Mouse (Mus musculus) hindbrain, embryonic 16.5 days (tissue): ENCODE measurements at regions not wholly inside any gene's neighbourhood (a gene's known extent, or its start where the extent isn't known, plus 50 kb on each side); places are given as distances from the start of the nearest gene placed in this dataset.
A peak's percentile ranks its signal among the peaks of the same experiment; 100 is the strongest.

Experiments
- ATAC-seq: fragments of 200-750 bp; cut with Nextera tagmentation; 2 replicates; pipeline ENCODE4 v1.8.0; 2017; ENCODE audit warnings: moderate TSS enrichment, moderate library complexity
- H3K27ac ChIP-seq: fragments of 300-500 bp; sonication (generic); 2 replicates; pipeline ENCODE4 v1.5.1; 2014; ENCODE audit warnings: low read depth, mild to moderate bottlenecking, control low read depth, low read length, moderate library complexity
- H3K27me3 ChIP-seq: fragments of 300-500 bp; sonication (generic); replicated peaks from 2 replicates; pipeline ENCODE4 v1.6.1; 2014; ENCODE audit warnings: low read length; ENCODE audit not compliant: control insufficient read depth, insufficient read depth
- H3K36me3 ChIP-seq: fragments of 300-500 bp; sonication (generic); 2 replicates; pipeline ENCODE4 v1.6.1; 2014; ENCODE audit warnings: mild to moderate bottlenecking, low read length, moderate library complexity, mixed read lengths; ENCODE audit not compliant: control insufficient read depth, insufficient read depth
- H3K4me1 ChIP-seq: fragments of 300-500 bp; sonication (generic); 2 replicates; pipeline ENCODE4 v1.6.1; 2014; ENCODE audit warnings: low read depth, low read length; ENCODE audit not compliant: control insufficient read depth, insufficient read depth
- H3K4me2 ChIP-seq: fragments of 300-500 bp; sonication (generic); 2 replicates; pipeline ENCODE4 v1.6.1; 2014; ENCODE audit warnings: mild to moderate bottlenecking, low read length, control low read depth, moderate library complexity
- H3K4me3 ChIP-seq: fragments of 300-500 bp; sonication (generic); 2 replicates; pipeline ENCODE4 v1.5.1; 2014; ENCODE audit warnings: mild to moderate bottlenecking, low read length, control low read depth, moderate library complexity
- H3K9ac ChIP-seq: fragments of 300-500 bp; sonication (generic); 2 replicates; pipeline ENCODE4 v1.6.1; 2014; ENCODE audit warnings: low read depth, mild to moderate bottlenecking, control low read depth, low read length, moderate library complexity
- H3K9me3 ChIP-seq: fragments of 300-500 bp; sonication (generic); 2 replicates; pipeline ENCODE4 v1.6.1; 2014; ENCODE audit warnings: mild to moderate bottlenecking, low read length, moderate library complexity; ENCODE audit not compliant: control insufficient read depth
- WGBS: fragments of 180-500 bp; shearing (Covaris S2); extraction: QIAGEN DNeasy Blood & Tissue Kit; methylation state at CpG from one replicate; pipeline ENCODE4 v1.1.7; 2014; 5-methylcytosine and 5-hydroxymethylcytosine counted together

GRCm38 (mm10) chr1:137636321-137636944 lies 539.1 kb downstream of the Ptprc start:
- Histone ChIP-seq H3K4me1 (no peaks in the 10 kb centered on the region), H3K4me3 (no peak overlapping the region), H3K9me3 (no peaks in the 10 kb centered on the region), H3K36me3 (no peaks in the 10 kb centered on the region), H3K4me2 (no peak overlapping the region), H3K9ac (no peak overlapping the region), H3K27me3 (no peaks in the 10 kb centered on the region), H3K27ac (no peak overlapping the region)
- 33% methylated on average over 3 of the region's 3 CpGs for WGBS
- no peak for ATAC-seq

DNA sequence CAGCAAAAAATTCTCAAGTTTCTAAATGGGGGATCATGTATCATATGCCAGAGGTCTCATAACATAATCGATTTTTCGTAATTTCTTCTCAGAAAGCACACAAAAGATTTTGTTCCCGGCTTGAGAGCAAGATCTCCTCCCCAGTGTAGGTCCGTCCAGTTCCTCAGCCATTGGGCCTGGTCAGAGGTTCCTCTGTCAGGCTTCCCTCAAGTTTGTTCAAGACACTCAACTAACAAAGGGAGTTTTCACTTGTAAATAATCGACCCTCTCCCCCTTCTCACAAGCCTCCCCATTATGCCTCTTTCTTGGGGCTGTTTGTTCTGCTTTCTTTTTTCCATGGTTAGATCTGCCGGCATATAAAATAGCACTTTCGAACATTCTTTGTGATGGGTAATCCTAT lies 539.7 kb downstream of the Ptprc start:
- Histone ChIP-seq H3K9me3 (no peaks in the 10 kb centered on the region), H3K27ac (no peak overlapping the region), H3K4me1 (no peaks in the 10 kb centered on the region), H3K36me3 (no peaks in the 10 kb centered on the region), H3K4me2 (no peak overlapping the region), H3K27me3 (no peaks in the 10 kb centered on the region), H3K4me3 (no peak overlapping the region), H3K9ac (no peak overlapping the region)
- 23% methylated on average over 7 of the region's 7 CpGs for WGBS
- ATAC-seq, result no peak

GRCm38 (mm10) chr1:137631546-137631945 lies 544.0 kb downstream of the Ptprc start:
- Histone ChIP-seq H3K4me2 (no peak overlapping the region), H3K4me1 (no peaks in the 10 kb centered on the region), H3K27me3 (no peaks in the 10 kb centered on the region), H3K27ac (no peak overlapping the region), H3K4me3 (no peak overlapping the region), H3K9ac (no peak overlapping the region), H3K9me3 (no peaks in the 10 kb centered on the region), H3K36me3 (no peaks in the 10 kb centered on the region)
- ATAC-seq, result no peak

- Histone ChIP-seq H3K4me1 (no peaks in the 10 kb centered on the region), H3K36me3 (no peaks in the 10 kb centered on the region), H3K4me2 (no peak overlapping the region), H3K27ac (no peak overlapping the region), H3K27me3 (no peaks in the 10 kb centered on the region), H3K9ac (no peak overlapping the region), H3K4me3 (no peak overlapping the region), H3K9me3 (no peaks in the 10 kb centered on the region)
- no peak for ATAC-seq
- WGBS, result 77% methylated on average over 5 of the region's 5 CpGs
Measured at GRCm38 (mm10) chr1:137620672-137621071, 554.8 kb downstream of the Ptprc start.

- Histone ChIP-seq H3K4me1 (no peaks in the 10 kb centered on the region), H3K4me2 (no peak overlapping the region), H3K9me3 (no peaks in the 10 kb centered on the region), H3K9ac (no peak overlapping the region), H3K36me3 (no peaks in the 10 kb centered on the region), H3K27me3 (no peaks in the 10 kb centered on the region), H3K27ac (no peak overlapping the region), H3K4me3 (no peak overlapping the region)
- no peak for ATAC-seq
- 94% methylated on average over 2 of the region's 2 CpGs for WGBS
Measured at GRCm38 (mm10) chr1:137618231-137618630, 557.3 kb downstream of the Ptprc start.

GRCm38 (mm10) chr1:137617513-137617912 lies 558.0 kb downstream of the Ptprc start:
- no peak overlapping the region for H3K27ac ChIP-seq
- H3K9ac ChIP-seq, result no peak overlapping the region
- no peaks in the 10 kb centered on the region for H3K36me3 ChIP-seq
- no peaks in the 10 kb centered on the region for H3K9me3 ChIP-seq
- H3K4me2 ChIP-seq, result no peak overlapping the region
- ATAC-seq, result peak; percentile 50; the same call in 1 of the 2 replicates
- no peaks in the 10 kb centered on the region for H3K27me3 ChIP-seq
- WGBS, result 61% methylated on average over 5 of the region's 5 CpGs
- no peaks in the 10 kb centered on the region for H3K4me1 ChIP-seq
- H3K4me3 ChIP-seq, result no peak overlapping the region

GRCm38 (mm10) chr1:137606716-137607115 lies 568.8 kb downstream of the Ptprc start:
- no peak for ATAC-seq
- WGBS, result 71% methylated on average over 1 of the region's 1 CpGs
- no peak overlapping the region for H3K9ac ChIP-seq
- no peaks in the 10 kb centered on the region for H3K36me3 ChIP-seq
- peaks cover 3% of the 10 kb centered on the region for H3K4me1 ChIP-seq
- H3K9me3 ChIP-seq, result no peaks in the 10 kb centered on the region
- H3K27me3 ChIP-seq, result no peaks in the 10 kb centered on the region
- H3K27ac ChIP-seq, result no peak overlapping the region; the same call in 1 of the 2 replicates
- no peak overlapping the region for H3K4me3 ChIP-seq
- no peak overlapping the region for H3K4me2 ChIP-seq

- no peaks in the 10 kb centered on the region for H3K27me3 ChIP-seq
- H3K9ac ChIP-seq, result no peak overlapping the region
- peaks cover 3% of the 10 kb centered on the region for H3K4me1 ChIP-seq
- H3K9me3 ChIP-seq, result no peaks in the 10 kb centered on the region
- H3K27ac ChIP-seq, result peak overlapping the region; percentile 61; the same call in 1 of the 2 replicates
- WGBS, result 30% methylated on average over 11 of the region's 11 CpGs
- peak overlapping the region; percentile 42 for H3K4me2 ChIP-seq
- H3K4me3 ChIP-seq, result no peak overlapping the region
- no peaks in the 10 kb centered on the region for H3K36me3 ChIP-seq
- ATAC-seq, result peak; percentile 81
Measured at GRCm38 (mm10) chr1:137605890-137606663, 569.4 kb downstream of the Ptprc start.

- 95% methylated on average over 7 of the region's 7 CpGs for WGBS
- no peak overlapping the region for H3K4me3 ChIP-seq
- no peak overlapping the region for H3K27ac ChIP-seq
- no peaks in the 10 kb centered on the region for H3K4me1 ChIP-seq
- no peaks in the 10 kb centered on the region for H3K36me3 ChIP-seq
- H3K4me2 ChIP-seq, result no peak overlapping the region
- no peak for ATAC-seq
- 0 out of 2 replicates have a peak, but pooled peaks cover 2% of the 10 kb centered on the region for H3K9me3 ChIP-seq
- no peaks in the 10 kb centered on the region for H3K27me3 ChIP-seq
- H3K9ac ChIP-seq, result no peak overlapping the region
Measured at GRCm38 (mm10) chr1:137593732-137594131, 581.8 kb downstream of the Ptprc start.
